Mouse (Mus musculus) adrenal gland, adult 8-10 months (tissue): ENCODE data around the gene Dab1. TPM values are rescaled to one million over a fixed set of nuclear protein-coding genes. Genes with fewer than 3 reads are reported as not detected.

Experiments
- DNase-seq: peaks from one replicate; pipeline ENCODE4 v3.0.0; 2022
- total RNA-seq, 4 experiments: library from RNA; stranded (reverse); gene quantifications; 2 replicates each; pipeline ENCODE4 v1.2.4; 2022

Gene Dab1
- total RNA-seq, 4 experiments from 2014 or later: 1.3 to 2.0 (median 1.8) TPM

- no peak for DNase-seq
Observed at GRCm38 (mm10) chr4:104396095-104396494, 776.9 kb downstream of the Dab1 start.

- DNase-seq: no peak
Observed at GRCm38 (mm10) chr4:104399106-104399730, 780.1 kb downstream of the Dab1 start.

- no peak for DNase-seq
Observed at GRCm38 (mm10) chr4:104404099-104404498, 784.9 kb downstream of the Dab1 start.

- no peak for DNase-seq
Observed at GRCm38 (mm10) chr4:104410922-104411321, 791.8 kb downstream of the Dab1 start.

- DNase-seq: no peak
Observed at GRCm38 (mm10) chr4:104415482-104415881, 796.3 kb downstream of the Dab1 start.

- no peak for DNase-seq
Observed at GRCm38 (mm10) chr4:104418354-104418753, 799.2 kb downstream of the Dab1 start.

GRCm38 (mm10) chr4:104420983-104421680, 802.0 kb downstream of the Dab1 start:
- DNase-seq: no peak

- DNase-seq: no peak
Observed at GRCm38 (mm10) chr4:104429127-104429526, 810.0 kb downstream of the Dab1 start.

- DNase-seq: no peak
Observed at GRCm38 (mm10) chr4:104431231-104431855, 812.2 kb downstream of the Dab1 start.

GRCm38 (mm10) chr4:104432150-104432549, 813.0 kb downstream of the Dab1 start:
- DNase-seq: no peak

- no peak for DNase-seq
Observed at GRCm38 (mm10) chr4:104435736-104436135, 816.6 kb downstream of the Dab1 start.

- no peak for DNase-seq
Observed at GRCm38 (mm10) chr4:104436411-104436810, 817.3 kb downstream of the Dab1 start.

GRCm38 (mm10) chr4:104438730-104439129, 819.6 kb downstream of the Dab1 start:
- DNase-seq: no peak

GRCm38 (mm10) chr4:104439641-104440040, 820.5 kb downstream of the Dab1 start:
- no peak for DNase-seq

- DNase-seq: no peak
Observed at GRCm38 (mm10) chr4:104442925-104443747, 824.0 kb downstream of the Dab1 start.

- DNase-seq: no peak
Observed at GRCm38 (mm10) chr4:104443775-104444174, 824.6 kb downstream of the Dab1 start.

GRCm38 (mm10) chr4:104444985-104445384, 825.8 kb downstream of the Dab1 start:
- no peak for DNase-seq

- no peak for DNase-seq
Observed at GRCm38 (mm10) chr4:104448199-104448598, 829.0 kb downstream of the Dab1 start.

GRCm38 (mm10) chr4:104450645-104451044, 831.5 kb downstream of the Dab1 start:
- DNase-seq: no peak

- no peak for DNase-seq
Observed at GRCm38 (mm10) chr4:104452587-104452986, 833.4 kb downstream of the Dab1 start.

- DNase-seq: no peak
Observed at GRCm38 (mm10) chr4:104455151-104455550, 836.0 kb downstream of the Dab1 start.

GRCm38 (mm10) chr4:104455760-104456159, 836.6 kb downstream of the Dab1 start:
- no peak for DNase-seq
